Mouse (Mus musculus) forebrain, embryonic 12.5 days (tissue): ENCODE results near the gene Gm39566. TPM values are rescaled to one million over a fixed set of nuclear protein-coding genes. Genes with fewer than 3 reads are reported as not detected.

Experiments used
- ATAC-seq: fragments of 200-750 bp; cut with Nextera tagmentation; 2 replicates; pipeline ENCODE4 v1.8.0; 2017; ENCODE audit warnings: moderate TSS enrichment; ENCODE audit not compliant: low FRiP score
- H3K27ac ChIP-seq: fragments of 300-500 bp; sonication (generic); 2 replicates; pipeline ENCODE4 v1.5.1; 2016; ENCODE audit warnings: mild to moderate bottlenecking
- H3K27me3 ChIP-seq: fragments of 300-500 bp; sonication (generic); 2 replicates; pipeline ENCODE4 v1.6.1; 2016; ENCODE audit warnings: mild to moderate bottlenecking
- H3K36me3 ChIP-seq: fragments of 300-500 bp; sonication (generic); replicated peaks from 2 replicates; pipeline ENCODE4 v1.6.1; 2016; ENCODE audit warnings: mild to moderate bottlenecking
- H3K4me1 ChIP-seq: fragments of 300-500 bp; sonication (generic); 2 replicates; pipeline ENCODE4 v1.6.1; 2016
- H3K4me2 ChIP-seq: fragments of 300-500 bp; sonication (generic); 2 replicates; pipeline ENCODE4 v1.6.1; 2016; ENCODE audit warnings: mild to moderate bottlenecking, moderate library complexity
- H3K4me3 ChIP-seq: fragments of 300-500 bp; sonication (generic); replicated peaks from 2 replicates; pipeline ENCODE4 v1.5.1; 2016; ENCODE audit warnings: mild to moderate bottlenecking
- H3K9ac ChIP-seq: fragments of 300-500 bp; sonication (generic); 2 replicates; pipeline ENCODE4 v1.6.1; 2016; ENCODE audit warnings: mild to moderate bottlenecking
- H3K9me3 ChIP-seq: fragments of 300-500 bp; sonication (generic); 2 replicates; pipeline ENCODE4 v1.6.1; 2016
- WGBS: fragments of 180-500 bp; shearing (Covaris S2); methylation state at CpG from one replicate; pipeline ENCODE4 v1.1.7; 2016; 5-methylcytosine and 5-hydroxymethylcytosine counted together
- polyA plus RNA-seq: library from polyadenylated mRNA; unstranded; fragments of >200 nt; fragmentation: Nextera tagmentation; extraction: Ambion mirVana; gene quantifications from 2 replicates; pipeline ENCODE4 v1.2.1, GENCODE M21; 2016

The Gm39566 gene
- polyA plus RNA-seq, 1 experiment from 2014 or later = not detected

DNA sequence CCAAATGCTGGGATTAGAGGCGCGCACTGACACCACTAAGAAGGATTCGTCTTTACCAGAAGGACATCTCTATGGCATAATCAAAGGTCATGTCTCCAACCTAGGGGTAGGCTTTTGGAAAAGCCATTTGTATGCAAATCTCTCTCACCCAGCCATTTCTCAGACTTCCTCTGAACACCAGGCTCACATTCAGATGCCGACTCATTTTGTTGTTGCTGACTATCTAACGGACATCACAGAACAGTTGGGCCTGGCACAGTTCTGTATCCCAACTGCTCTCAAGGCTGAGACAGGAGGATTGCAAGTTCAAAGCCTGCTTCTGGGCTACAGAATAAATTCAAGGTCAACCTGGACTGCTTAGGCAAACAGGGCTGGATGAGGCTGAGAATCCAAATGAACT lies 27.8 kb downstream of the Gm39566 start:
- ATAC-seq = no peak
- H3K27me3 ChIP-seq = no peaks in the 10 kb centered on the region
- whole genome bisulfite sequencing = 84% methylated on average over 5 of the region's 5 CpGs

DNA sequence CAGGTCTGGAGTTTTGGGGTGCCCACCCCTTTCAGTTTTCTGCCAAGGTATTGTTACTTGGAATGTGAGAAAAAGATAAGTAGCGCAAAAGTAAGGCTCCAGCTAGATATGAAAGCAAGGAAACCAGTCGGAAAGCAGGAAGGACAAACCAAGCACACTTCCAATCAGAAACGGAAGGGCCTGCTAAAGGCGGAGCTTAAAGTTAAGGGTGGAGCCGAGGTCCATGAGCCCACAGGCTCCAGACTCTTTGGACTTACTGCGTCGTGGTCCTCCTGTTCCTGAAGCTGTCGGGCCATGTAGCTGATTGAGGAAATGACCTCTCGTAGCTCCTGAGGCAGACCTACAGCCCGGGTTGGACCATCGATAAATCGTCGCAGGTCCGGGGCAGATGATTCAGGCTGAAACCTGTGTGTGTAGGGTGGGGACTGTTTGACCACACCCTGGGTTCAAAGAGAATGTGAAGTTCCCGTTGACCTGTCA lies 30.3 kb downstream of the Gm39566 start:
- Histone ChIP-seq H3K9me3 (no peaks in the 10 kb centered on the region), H3K4me2 (no peak overlapping the region), H3K4me3 (no peak overlapping the region), H3K36me3 (no peaks in the 10 kb centered on the region), H3K9ac (no peak overlapping the region), H3K27ac (no peak overlapping the region), H3K27me3 (peaks cover 5% of the 10 kb centered on the region; the same call in 1 of the 2 replicates), H3K4me1 (no peaks in the 10 kb centered on the region)
- no peak for ATAC-seq
- WGBS = 51% methylated on average over 15 of the region's 15 CpGs

More for the DNA sequence above, 27.8 kb downstream of the Gm39566 start:
- Histone ChIP-seq H3K27ac (no peak overlapping the region), H3K9me3 (no peaks in the 10 kb centered on the region), H3K36me3 (no peaks in the 10 kb centered on the region), H3K4me3 (no peak overlapping the region), H3K4me2 (no peak overlapping the region), H3K9ac (no peak overlapping the region), H3K4me1 (no peaks in the 10 kb centered on the region)

DNA sequence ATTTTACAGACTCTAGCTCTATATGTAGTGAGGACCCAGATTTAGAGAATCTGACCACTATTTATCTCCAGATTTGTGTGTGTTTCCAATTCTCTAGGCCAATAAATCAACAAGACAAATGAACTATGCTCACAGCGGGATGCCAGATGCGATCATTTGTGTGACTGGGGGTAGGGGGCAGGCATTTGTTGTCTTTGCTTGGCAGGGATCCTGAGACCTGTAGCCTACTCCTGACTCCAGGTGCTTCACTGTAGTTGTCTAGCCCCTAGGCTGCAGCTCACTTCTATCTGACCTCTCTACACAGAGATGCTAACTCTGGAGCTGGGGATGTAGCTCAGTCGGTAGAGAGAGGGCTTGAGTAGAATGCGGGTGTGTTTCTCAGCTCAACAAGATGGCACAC lies 33.3 kb downstream of the Gm39566 start:
- WGBS = 40% methylated on average over 4 of the region's 4 CpGs
- H3K9ac ChIP-seq = no peak overlapping the region
- peaks cover 20% of the 10 kb centered on the region for H3K27me3 ChIP-seq
- H3K36me3 ChIP-seq = peaks cover 3% of the 10 kb centered on the region; the same call in 1 of the 2 replicates
- no peak overlapping the region for H3K4me2 ChIP-seq
- peaks cover 10% of the 10 kb centered on the region; the same call in 1 of the 2 replicates for H3K4me1 ChIP-seq
- no peak overlapping the region for H3K4me3 ChIP-seq
- no peak for ATAC-seq
- no peaks in the 10 kb centered on the region for H3K9me3 ChIP-seq
- no peak overlapping the region for H3K27ac ChIP-seq

DNA sequence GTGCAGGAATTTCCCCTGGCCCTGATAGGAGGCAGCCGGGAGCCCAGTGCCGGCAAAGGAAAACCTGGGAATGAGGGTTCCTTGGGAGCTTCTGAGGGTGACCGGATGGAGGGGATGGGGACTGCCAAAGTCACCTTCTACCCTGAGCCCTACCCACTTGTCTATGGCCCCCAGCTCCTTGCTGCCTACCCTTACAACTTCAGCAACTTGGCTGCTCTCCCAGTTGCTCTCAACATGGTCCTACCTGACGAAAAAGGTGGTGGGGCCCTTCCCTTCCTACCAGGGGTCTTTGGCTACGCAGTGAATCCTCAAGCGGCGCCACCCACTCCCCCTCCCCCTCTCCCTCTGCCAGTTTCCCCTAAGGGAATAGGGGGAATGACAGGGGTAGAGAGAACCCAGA lies 36.1 kb downstream of the Gm39566 start:
- no peak overlapping the region for H3K9ac ChIP-seq
- H3K4me3 ChIP-seq = no peak overlapping the region
- 46% methylated on average over 7 of the region's 7 CpGs for WGBS
- no peak for ATAC-seq
- H3K27me3 ChIP-seq = peaks cover 29% of the 10 kb centered on the region
- peaks cover 14% of the 10 kb centered on the region; the same call in 1 of the 2 replicates for H3K4me1 ChIP-seq
- peaks cover 6% of the 10 kb centered on the region; the same call in 1 of the 2 replicates for H3K36me3 ChIP-seq
- H3K27ac ChIP-seq = no peak overlapping the region
- no peaks in the 10 kb centered on the region for H3K9me3 ChIP-seq
- H3K4me2 ChIP-seq = no peak overlapping the region

DNA sequence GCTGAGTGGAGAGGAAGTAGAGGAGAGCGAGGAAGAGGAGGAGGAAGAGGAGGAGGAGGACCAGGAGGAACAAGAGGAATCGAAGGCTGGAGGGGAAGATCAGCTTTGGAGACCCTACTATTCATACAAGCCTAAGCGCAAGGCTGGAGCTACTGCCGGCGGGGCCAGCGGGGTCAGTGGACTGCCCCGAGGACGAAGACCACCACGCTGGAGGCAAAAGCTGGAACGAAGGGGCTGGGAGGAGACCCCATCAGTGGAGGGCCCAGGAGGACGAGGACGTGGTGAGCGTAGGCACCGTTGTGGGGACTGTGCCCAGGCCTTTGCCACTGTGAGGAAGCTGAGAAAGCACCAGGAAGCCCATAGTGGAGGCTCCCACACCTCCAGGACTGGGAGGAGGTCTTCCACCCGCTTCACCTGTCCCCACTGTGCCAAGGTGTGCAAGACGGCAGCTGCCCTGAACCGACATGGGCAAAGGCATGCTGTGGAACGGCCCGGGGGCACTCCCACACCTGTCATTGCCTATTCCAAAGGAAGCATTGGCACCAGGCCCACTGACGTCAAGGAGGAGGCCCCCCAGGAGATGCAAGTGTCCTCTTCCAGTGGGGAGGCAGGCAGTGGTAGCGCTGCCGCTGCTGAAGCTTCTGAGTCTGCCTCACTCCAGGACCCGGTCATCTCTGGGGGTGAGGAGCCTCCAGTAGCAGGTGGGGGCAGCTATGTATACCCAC lies 36.7 kb downstream of the Gm39566 start:
- no peak for ATAC-seq
- Histone ChIP-seq H3K9me3 (no peaks in the 10 kb centered on the region), H3K27me3 (peaks cover 29% of the 10 kb centered on the region), H3K4me3 (no peak overlapping the region), H3K4me2 (no peak overlapping the region), H3K4me1 (peaks cover 14% of the 10 kb centered on the region; the same call in 1 of the 2 replicates), H3K27ac (no peak overlapping the region), H3K36me3 (peaks cover 6% of the 10 kb centered on the region; the same call in 1 of the 2 replicates), H3K9ac (no peak overlapping the region)
- 67% methylated on average over 23 of the region's 23 CpGs for WGBS

DNA sequence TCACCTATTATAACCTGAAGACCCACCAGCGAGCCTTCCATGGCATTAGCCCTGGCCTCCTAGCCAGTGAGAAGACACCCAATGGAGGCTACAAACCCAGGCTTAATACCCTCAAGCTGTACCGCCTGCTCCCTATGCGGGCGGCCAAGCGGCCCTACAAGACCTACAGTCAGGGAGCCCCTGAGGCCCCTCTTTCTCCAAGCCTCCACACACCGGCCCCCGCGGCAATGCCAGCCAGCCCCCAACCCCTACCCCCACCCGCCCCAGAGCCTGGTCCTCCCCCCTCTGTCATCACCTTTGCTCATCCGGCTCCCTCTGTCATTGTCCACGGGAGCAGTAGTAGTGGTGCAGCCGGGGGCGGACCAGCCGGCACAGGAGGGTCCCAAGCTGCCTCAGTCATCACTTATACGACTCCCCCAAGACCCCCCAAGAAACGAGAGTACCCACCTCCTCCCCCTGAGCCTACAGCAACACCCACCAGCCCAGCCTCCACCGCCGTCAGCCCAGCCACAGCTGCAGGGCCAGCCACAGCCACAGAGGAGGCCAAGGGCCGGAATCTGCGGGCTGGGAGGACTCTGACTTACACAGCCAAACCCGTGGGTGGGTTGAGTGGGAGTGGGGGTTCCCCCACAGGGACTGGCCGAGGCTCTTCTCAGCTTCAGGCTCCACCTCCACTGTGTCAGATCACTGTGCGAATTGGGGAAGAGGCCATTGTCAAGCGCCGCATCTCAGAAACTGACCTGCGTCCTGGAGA lies 37.4 kb downstream of the Gm39566 start:
- Histone ChIP-seq H3K4me2 (no peak overlapping the region), H3K36me3 (peaks cover 6% of the 10 kb centered on the region; the same call in 1 of the 2 replicates), H3K9ac (no peak overlapping the region), H3K27me3 (peaks cover 29% of the 10 kb centered on the region), H3K4me1 (peaks cover 14% of the 10 kb centered on the region; the same call in 1 of the 2 replicates), H3K27ac (no peak overlapping the region), H3K4me3 (no peak overlapping the region), H3K9me3 (no peaks in the 10 kb centered on the region)
- WGBS = 67% methylated on average over 26 of the region's 26 CpGs
- no peak for ATAC-seq

DNA sequence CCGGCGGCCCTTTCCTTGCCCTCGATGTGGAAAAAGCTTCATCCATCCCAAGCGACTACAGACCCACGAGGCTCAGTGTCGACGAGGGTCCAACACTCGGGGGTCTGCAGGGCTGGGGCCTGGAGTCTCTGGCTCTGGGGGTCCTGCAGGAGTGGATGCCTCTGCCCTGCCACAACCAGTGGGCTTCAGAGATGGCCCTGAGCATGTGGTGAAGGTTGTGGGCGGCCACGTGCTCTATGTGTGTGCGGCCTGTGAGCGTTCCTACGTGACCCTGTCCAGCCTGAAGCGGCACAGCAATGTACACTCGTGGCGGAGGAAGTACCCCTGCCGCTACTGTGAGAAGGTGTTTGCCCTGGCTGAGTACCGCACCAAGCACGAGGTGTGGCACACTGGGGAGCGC lies 38.6 kb downstream of the Gm39566 start:
- Histone ChIP-seq H3K9ac (no peak overlapping the region; the same call in 1 of the 2 replicates), H3K4me3 (no peak overlapping the region), H3K4me2 (no peak overlapping the region), H3K9me3 (no peaks in the 10 kb centered on the region), H3K27ac (no peak overlapping the region), H3K4me1 (peaks cover 14% of the 10 kb centered on the region; the same call in 1 of the 2 replicates), H3K36me3 (peaks cover 6% of the 10 kb centered on the region; the same call in 1 of the 2 replicates), H3K27me3 (peaks cover 23% of the 10 kb centered on the region)
- no peak for ATAC-seq
- WGBS = 85% methylated on average over 20 of the region's 20 CpGs

DNA sequence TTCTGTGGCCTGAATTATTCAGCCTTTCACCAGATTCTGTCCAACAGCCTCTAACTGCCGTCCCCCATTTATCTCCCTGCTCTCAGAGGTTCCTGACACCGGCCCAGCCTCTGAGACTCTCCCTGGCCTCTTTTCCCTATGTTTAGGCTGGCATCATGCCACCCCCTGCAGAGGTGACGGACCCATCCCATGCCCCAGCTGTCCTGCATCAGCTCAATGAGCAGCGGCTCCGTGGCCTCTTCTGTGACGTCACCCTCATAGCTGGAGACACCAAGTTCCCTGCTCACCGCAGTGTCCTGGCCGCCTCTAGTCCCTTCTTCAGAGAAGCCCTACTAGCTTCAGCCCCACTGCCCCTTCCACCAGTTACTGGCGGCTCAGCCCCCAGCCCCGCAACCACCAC lies 39.4 kb downstream of the Gm39566 start:
- Histone ChIP-seq H3K4me1 (peaks cover 14% of the 10 kb centered on the region; the same call in 1 of the 2 replicates), H3K4me2 (no peak overlapping the region), H3K4me3 (no peak overlapping the region), H3K27ac (no peak overlapping the region), H3K9ac (no peak overlapping the region), H3K36me3 (peaks cover 6% of the 10 kb centered on the region; the same call in 1 of the 2 replicates), H3K27me3 (peaks cover 23% of the 10 kb centered on the region), H3K9me3 (no peaks in the 10 kb centered on the region)
- ATAC-seq = no peak
- 76% methylated on average over 10 of the region's 10 CpGs for WGBS

DNA sequence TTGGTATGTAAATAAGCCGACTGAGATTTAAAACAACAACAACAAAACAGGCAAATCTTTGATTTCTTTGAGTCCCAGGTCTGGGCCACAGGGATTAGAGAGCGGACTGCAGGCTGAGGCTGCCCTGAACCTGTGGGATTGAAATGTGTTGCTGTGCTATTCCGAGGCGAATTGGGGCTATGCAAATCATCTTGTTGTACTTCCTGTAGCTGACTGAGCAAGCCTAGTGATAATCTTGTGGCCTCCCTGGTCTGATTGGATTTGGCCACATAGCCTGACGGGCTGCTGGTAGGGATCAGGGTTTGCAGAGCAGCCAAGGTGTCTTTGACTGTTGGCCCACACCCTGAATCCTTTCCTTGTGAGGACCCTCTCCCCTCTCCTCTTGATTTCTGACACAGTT lies 40.1 kb downstream of the Gm39566 start:
- no peak overlapping the region for H3K4me2 ChIP-seq
- peaks cover 23% of the 10 kb centered on the region for H3K27me3 ChIP-seq
- H3K9me3 ChIP-seq = no peaks in the 10 kb centered on the region
- no peak overlapping the region for H3K4me3 ChIP-seq
- no peak for ATAC-seq
- peaks cover 6% of the 10 kb centered on the region; the same call in 1 of the 2 replicates for H3K36me3 ChIP-seq
- peaks cover 14% of the 10 kb centered on the region; the same call in 1 of the 2 replicates for H3K4me1 ChIP-seq
- H3K9ac ChIP-seq = no peak overlapping the region
- H3K27ac ChIP-seq = no peak overlapping the region
- 59% methylated on average over 5 of the region's 5 CpGs for WGBS

DNA sequence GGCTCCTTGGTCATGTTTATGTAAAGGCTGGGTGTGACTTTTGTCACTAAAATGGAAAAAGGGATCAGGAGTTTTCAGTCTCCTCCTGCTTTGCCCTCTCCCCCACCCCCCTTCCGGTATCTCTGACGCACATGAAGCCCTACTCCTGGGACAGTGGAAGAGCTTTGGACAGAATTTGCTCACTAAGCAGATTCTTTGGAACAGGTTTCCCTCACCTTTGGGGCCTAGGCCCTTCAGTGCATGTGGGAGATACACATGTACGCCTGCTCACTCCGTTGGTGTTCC lies 47.5 kb downstream of the Gm39566 start:
- no peaks in the 10 kb centered on the region for H3K36me3 ChIP-seq
- H3K27me3 ChIP-seq = 0 out of 2 replicates have a peak, but pooled peaks cover 4% of the 10 kb centered on the region
- no peaks in the 10 kb centered on the region for H3K9me3 ChIP-seq
- no peak overlapping the region for H3K27ac ChIP-seq
- 78% methylated on average over 4 of the region's 4 CpGs for WGBS
- no peak for ATAC-seq
- H3K4me1 ChIP-seq = peaks cover 23% of the 10 kb centered on the region
- H3K4me2 ChIP-seq = 0 out of 2 replicates have a peak overlapping the region, but pooled peaks have one; percentile 78
- no peak overlapping the region for H3K9ac ChIP-seq
- no peak overlapping the region for H3K4me3 ChIP-seq

DNA sequence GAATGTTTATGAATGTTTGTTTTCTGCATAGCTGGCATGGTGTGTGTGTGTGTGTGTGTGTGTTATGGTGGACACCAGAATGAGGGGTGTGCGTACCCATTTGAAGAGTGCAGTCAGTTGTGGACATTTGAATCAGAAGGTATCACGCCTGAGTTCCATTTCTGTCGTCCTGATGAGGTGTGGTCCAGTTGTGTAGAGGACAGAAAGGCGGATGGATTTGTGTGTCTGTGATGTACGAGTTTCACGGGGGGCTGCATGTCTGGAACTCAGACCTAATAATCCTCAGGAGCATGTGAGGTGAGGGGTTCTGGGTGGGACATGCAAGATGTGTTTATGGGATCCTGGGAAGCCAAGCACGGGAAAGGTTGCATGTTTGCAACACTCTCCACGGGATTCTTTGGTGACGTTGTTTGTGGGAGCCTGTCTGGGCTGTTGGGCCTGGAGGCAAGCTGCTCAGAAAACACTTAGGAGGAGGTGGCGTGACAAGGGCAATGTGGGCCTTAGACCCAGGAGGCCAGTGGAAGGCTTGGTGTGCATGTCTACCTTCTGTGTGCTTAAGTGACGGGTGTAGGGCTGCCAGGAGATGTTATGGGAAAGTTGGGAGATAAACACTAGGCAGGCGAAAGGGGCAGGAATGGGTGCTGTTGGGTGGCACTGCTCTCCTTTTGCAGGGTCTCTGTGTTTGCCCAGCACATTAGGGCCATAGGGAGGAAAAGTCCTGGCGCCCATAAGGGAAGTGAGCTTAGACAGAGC lies 48.0 kb downstream of the Gm39566 start:
- ATAC-seq = no peak
- Histone ChIP-seq H3K9ac (peak overlapping the region; percentile 88; the same call in 1 of the 2 replicates), H3K9me3 (no peaks in the 10 kb centered on the region), H3K4me3 (peak overlapping the region; percentile 83), H3K36me3 (no peaks in the 10 kb centered on the region), H3K4me1 (peaks cover 23% of the 10 kb centered on the region), H3K4me2 (peak overlapping the region; percentile 78), H3K27ac (0 out of 2 replicates have a peak overlapping the region, but pooled peaks have one; percentile 25), H3K27me3 (0 out of 2 replicates have a peak, but pooled peaks cover 4% of the 10 kb centered on the region)
- WGBS = 64% methylated on average over 13 of the region's 13 CpGs
